Mouse (Mus musculus) midbrain, embryonic 11.5 days (tissue): Measurements from ENCODE around the gene Apom. TPM values are rescaled to one million over a fixed set of nuclear protein-coding genes. Genes with fewer than 3 reads are reported as not detected.

Experiments
- ATAC-seq: fragments of 200-750 bp; cut with Nextera tagmentation; 2 replicates; pipeline ENCODE4 v1.8.0; 2017; ENCODE audit warnings: moderate TSS enrichment, moderate library complexity; ENCODE audit not compliant: low FRiP score
- DNase-seq: peaks from one replicate; pipeline ENCODE4 v3.0.0; 2015; ENCODE audit warnings: low spot score; ENCODE audit errors: missing footprints
- H3K27ac ChIP-seq: fragments of 300-500 bp; sonication (generic); 2 replicates; pipeline ENCODE4 v1.5.1; 2014; ENCODE audit warnings: low read depth, low read length
- H3K27me3 ChIP-seq: fragments of 300-500 bp; sonication (generic); 2 replicates; pipeline ENCODE4 v1.6.1; 2014; ENCODE audit warnings: mild to moderate bottlenecking, low read length, moderate library complexity, mixed read lengths; ENCODE audit not compliant: control insufficient read depth, insufficient read depth
- H3K36me3 ChIP-seq: fragments of 300-500 bp; sonication (generic); 2 replicates; pipeline ENCODE4 v1.6.1; 2014; ENCODE audit warnings: mild to moderate bottlenecking, low read length, moderate library complexity, mixed read lengths; ENCODE audit not compliant: control insufficient read depth, insufficient read depth
- H3K4me1 ChIP-seq: fragments of 300-500 bp; sonication (generic); 2 replicates; pipeline ENCODE4 v1.6.1; 2014; ENCODE audit warnings: low read length; ENCODE audit not compliant: control insufficient read depth, insufficient read depth
- H3K4me2 ChIP-seq: fragments of 300-500 bp; sonication (generic); 2 replicates; pipeline ENCODE4 v1.6.1; 2014; ENCODE audit warnings: mild to moderate bottlenecking, moderate library complexity
- H3K4me3 ChIP-seq: fragments of 300-500 bp; sonication (generic); 2 replicates; pipeline ENCODE4 v1.5.1; 2014; ENCODE audit warnings: low read depth, low read length
- H3K9ac ChIP-seq: fragments of 300-500 bp; sonication (generic); 2 replicates; pipeline ENCODE4 v1.6.1; 2014; ENCODE audit warnings: low read length
- H3K9me3 ChIP-seq: fragments of 300-500 bp; sonication (generic); 2 replicates; pipeline ENCODE4 v1.6.1; 2016; ENCODE audit warnings: low read length; ENCODE audit not compliant: control insufficient read depth
- WGBS: fragments of 180-500 bp; shearing (Covaris S2); extraction: QIAGEN DNeasy Blood & Tissue Kit; methylation state at CpG from one replicate; pipeline ENCODE4 v1.1.7; 2014; 5-methylcytosine and 5-hydroxymethylcytosine counted together
- polyA plus RNA-seq: library from polyadenylated mRNA; unstranded; fragments of >200 nt; fragmentation: Nextera tagmentation; extraction: Ambion mirVana; gene quantifications from 2 replicates; pipeline ENCODE4 v1.2.1, GENCODE M21; 2014

Apom gene
- polyA plus RNA-seq, 1 experiment from 2014 or later = 0.45 TPM

DNA sequence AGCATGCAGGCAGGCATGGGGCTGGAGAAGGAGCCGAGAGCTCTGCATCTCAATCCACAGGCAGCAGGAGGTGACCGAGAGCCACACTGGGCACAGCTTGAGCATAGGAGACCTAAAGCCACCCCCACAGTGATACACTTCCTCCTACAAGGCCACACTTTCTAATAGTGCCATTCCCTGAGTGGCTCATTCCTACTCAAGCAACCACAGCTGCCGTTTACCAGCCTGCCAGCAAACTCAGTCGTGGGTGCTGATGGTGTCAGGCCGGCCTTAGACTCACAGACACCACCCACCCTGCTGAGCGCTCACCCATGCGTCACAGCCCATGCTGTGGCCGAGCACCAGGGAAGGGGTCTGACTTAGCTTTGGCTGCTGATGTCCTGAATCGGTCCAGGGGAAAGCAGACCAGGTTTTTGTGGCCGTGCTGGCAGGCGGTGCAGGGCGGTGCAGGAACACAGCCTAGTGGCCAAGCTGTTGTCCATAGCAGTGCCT is 34.6 kb downstream of the Apom start:
- ATAC-seq (no peak), DNase-seq (peak; percentile 73)
- Histone ChIP-seq H3K36me3 (peaks cover 10% of the 10 kb centered on the region), H3K27ac (no peak overlapping the region), H3K4me1 (no peaks in the 10 kb centered on the region), H3K9me3 (no peaks in the 10 kb centered on the region), H3K4me2 (no peak overlapping the region), H3K4me3 (no peak overlapping the region), H3K27me3 (no peaks in the 10 kb centered on the region), H3K9ac (no peak overlapping the region)
- WGBS = 70% methylated on average over 12 of the region's 12 CpGs

DNA sequence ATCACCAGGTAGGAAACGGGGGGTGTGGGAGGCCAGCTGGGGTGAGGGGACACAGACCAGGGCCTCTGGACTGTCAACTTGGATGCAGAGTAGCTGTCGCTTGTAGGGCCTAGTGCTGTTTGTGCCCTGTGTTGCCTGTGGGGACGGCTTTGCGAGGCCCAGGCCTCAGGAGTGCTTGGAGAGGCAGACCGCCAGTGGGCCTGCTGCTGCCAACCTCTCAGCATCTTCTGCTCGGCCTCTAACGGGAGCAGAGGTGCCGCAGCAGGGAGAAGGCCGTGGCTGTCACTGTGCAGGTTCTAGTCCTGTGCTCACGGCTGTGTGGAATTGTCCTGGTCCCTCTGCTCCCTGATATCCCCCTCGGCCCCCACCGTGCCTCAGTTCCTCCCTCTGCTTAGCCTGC is 35.3 kb downstream of the Apom start:
- 82% methylated on average over 12 of the region's 12 CpGs for WGBS
- H3K4me1 ChIP-seq = no peaks in the 10 kb centered on the region
- peaks cover 10% of the 10 kb centered on the region for H3K36me3 ChIP-seq
- H3K9me3 ChIP-seq = no peaks in the 10 kb centered on the region
- ATAC-seq (no peak), DNase-seq (no peak)
- H3K27ac ChIP-seq = no peak overlapping the region
- no peak overlapping the region for H3K9ac ChIP-seq
- H3K27me3 ChIP-seq = no peaks in the 10 kb centered on the region
- no peak overlapping the region for H3K4me2 ChIP-seq
- no peak overlapping the region for H3K4me3 ChIP-seq

DNA sequence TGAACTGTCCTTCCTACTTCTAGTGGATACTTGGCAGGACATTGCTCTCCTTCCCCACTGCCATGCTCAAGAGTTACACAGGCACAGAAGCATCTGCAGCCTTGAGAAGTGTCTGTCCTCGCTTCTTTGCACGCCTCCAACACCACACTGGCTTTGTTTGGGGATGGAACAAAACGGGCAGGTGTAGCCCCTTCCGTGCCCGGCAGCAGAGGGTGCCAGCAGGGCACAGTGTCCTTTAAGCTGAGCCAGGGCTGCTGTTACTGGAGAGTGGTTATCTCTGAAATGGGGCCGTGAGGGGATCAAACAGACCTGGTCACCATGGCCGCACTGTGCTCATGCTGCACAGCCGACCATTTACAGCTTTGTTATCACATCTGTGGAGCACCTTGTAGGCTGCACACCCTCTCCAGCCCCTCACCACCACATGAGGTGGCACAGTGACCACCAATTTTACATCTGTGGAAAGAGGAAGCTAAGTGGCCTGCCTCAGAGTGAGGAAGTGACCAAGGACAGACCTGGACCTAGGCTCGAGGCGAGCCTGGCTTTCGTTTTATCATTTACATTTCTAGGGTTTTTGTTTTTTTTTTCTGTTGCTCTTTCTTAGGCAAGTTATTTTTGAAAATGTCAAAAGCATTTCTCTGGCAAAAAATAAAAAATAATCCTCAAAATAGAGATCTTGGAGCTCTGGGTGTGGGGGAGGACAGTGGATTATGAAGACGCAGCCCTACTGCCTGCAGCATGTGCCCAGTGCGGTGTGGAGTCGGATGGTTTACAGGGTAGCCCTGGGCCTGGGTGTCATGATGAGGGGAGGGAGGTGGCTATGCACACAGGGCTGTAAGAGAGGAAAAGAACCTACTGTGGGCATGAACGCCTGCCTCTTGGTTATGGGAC is 37.1 kb downstream of the Apom start:
- H3K27me3 ChIP-seq = no peaks in the 10 kb centered on the region
- peaks cover 5% of the 10 kb centered on the region; the same call in 1 of the 2 replicates for H3K36me3 ChIP-seq
- WGBS = 91% methylated on average over 15 of the region's 15 CpGs
- peaks cover 5% of the 10 kb centered on the region for H3K4me1 ChIP-seq
- no peak overlapping the region for H3K4me2 ChIP-seq
- no peak for ATAC-seq
- no peaks in the 10 kb centered on the region for H3K9me3 ChIP-seq
- no peak overlapping the region for H3K9ac ChIP-seq
- no peak overlapping the region for H3K4me3 ChIP-seq
- no peak overlapping the region for H3K27ac ChIP-seq
- DNase-seq = no peak

DNA sequence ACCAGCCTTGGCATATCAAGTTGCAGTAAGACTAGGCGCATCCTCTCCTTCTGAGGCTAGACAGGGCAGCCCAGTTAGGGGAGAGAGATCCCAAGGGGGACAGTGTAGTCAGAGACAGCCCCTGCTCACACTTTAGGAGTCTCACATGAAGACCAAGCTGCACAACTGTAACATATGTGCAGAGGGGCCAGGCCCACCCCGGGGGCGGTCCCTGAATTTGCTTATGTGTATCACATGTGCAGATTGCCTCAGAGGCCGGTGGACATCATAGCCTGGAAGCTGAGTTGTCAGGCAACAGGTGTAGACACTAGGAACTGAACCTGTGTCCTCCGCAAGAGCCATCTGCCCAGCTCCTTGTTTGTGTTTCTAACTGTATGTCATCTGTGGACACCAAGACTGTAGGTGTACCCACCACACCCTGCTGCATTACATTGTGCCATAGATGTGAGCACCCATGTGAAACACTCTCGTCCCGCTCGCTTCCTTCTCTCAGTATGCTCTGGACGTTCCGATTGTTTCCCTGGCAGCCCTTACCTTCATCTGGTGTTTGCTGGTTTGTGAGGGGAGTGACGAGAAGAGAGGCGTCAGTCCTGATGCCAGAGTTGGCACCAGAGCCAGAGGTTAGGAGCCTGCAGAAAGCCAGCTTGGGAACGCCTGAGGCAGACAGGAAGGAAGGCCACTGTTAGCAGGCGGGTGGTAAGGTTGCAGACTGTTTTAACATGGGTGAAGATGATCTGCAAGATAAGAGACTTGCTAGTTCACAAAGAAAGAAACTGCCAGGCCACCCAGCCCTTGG is 39.2 kb downstream of the Apom start:
- H3K9ac ChIP-seq = no peak overlapping the region
- DNase-seq = no peak
- WGBS = 88% methylated on average over 14 of the region's 14 CpGs
- no peaks in the 10 kb centered on the region for H3K9me3 ChIP-seq
- H3K4me3 ChIP-seq = no peak overlapping the region
- ATAC-seq = no peak
- H3K4me2 ChIP-seq = no peak overlapping the region
- peaks cover 5% of the 10 kb centered on the region for H3K4me1 ChIP-seq
- H3K36me3 ChIP-seq = peaks cover 5% of the 10 kb centered on the region; the same call in 1 of the 2 replicates
- H3K27me3 ChIP-seq = no peaks in the 10 kb centered on the region
- H3K27ac ChIP-seq = no peak overlapping the region

DNA sequence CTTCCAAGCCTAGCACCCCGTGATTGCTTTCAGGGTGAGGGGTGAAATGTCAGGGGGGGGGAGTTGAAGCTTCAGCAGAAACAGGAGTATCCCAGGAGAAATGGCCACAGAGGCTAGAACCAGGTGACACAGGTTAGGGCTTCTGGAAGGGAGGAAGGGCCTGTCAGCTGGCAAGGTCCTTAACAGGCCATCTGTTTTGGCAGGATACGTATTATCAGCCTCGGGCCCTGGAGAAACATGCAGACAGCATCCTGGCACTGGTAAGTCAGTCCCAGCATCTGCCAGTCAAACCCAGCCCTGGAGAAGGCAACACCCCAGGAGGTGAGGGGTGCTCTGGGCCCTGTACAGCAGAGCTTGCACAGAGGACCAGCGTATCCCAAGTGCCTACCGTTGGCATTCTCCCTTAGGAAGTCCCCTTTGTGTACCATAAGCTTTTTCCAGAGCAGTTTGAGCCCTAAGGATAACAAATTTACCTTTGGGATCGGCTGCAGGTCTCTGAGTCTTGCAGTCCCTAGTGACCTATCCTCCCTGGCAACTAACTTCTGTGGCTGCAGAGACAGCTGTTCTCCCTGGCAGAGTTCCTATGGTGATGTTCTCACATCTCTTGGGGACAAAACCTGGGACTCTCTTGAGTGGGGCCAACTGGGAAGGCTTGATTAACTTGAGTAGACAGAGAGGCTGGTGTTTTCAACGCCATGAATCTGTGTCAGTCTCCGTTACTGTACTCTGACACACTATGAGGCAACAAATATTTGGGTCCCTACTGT is 41.5 kb downstream of the Apom start:
- Histone ChIP-seq H3K4me2 (peak overlapping the region; percentile 47), H3K4me1 (peaks cover 5% of the 10 kb centered on the region), H3K27ac (no peak overlapping the region), H3K9ac (peak overlapping the region; percentile 92; the same call in 1 of the 2 replicates), H3K36me3 (peaks cover 2% of the 10 kb centered on the region; the same call in 1 of the 2 replicates), H3K9me3 (no peaks in the 10 kb centered on the region), H3K27me3 (no peaks in the 10 kb centered on the region), H3K4me3 (peak overlapping the region; percentile 60)
- WGBS = 82% methylated on average over 8 of the region's 8 CpGs
- no peak for DNase-seq
- no peak for ATAC-seq

DNA sequence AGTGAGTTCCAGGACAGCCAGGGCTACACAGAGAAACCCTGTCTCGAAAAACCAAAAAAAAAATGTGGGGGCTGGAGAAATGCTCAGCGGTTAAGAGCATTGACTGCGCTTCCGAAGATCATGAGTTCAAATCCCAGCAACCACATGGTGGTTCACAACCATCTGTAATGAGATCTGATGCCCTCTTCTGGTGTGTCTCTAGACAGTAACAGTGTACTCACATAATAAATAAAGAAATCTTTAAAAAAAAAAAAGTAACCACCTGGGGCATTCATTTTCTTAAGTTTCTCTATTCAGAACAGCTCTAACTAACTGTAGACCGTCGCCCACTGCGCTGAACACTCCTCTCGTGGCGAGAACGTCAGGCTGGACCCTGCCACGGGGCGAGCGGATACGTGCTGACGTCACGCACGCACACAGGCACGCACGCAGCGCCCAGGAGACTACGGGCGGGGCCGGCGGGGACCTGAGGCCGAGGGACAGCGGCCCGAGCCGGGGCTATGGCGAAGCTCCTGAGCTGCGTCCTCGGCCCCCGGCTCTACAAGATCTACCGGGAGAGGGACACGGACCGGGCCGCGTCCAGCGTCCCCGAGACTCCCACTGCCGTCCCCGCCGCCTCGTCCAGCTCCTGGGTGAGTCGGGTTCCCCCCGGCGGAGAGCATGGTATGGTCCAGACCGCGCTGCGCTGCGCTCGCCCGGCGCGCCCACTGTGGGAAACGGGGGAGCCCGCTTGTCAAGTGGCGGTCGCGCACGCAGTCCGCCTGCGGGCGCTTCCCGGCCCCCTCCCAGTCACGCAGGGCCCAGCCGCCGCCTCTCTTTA is 42.8 kb downstream of the Apom start, which contains the start of gene Abhd16a:
Gene Abhd16a, plus strand, starts transcription at position 439 of the 820 bp plus-strand sequence.
- peak within 1 kb of the TSS; percentile 94 for H3K27ac ChIP-seq
- peak within 1 kb of the TSS; percentile 60 for H3K4me3 ChIP-seq
- H3K4me1 ChIP-seq = peaks cover 5% of the 10 kb centered on the region
- peak within 1 kb of the TSS; percentile 47 for H3K4me2 ChIP-seq
- ATAC-seq (peak; percentile 98), DNase-seq (peak; percentile 99)
- 4% methylated on average over 65 of the region's 67 CpGs for WGBS
- peak within 1 kb of the TSS; percentile 92 for H3K9ac ChIP-seq
- peaks cover 2% of the 10 kb centered on the region; the same call in 1 of the 2 replicates for H3K36me3 ChIP-seq
- no peaks in the 10 kb centered on the region for H3K27me3 ChIP-seq
- H3K9me3 ChIP-seq = no peaks in the 10 kb centered on the region

DNA sequence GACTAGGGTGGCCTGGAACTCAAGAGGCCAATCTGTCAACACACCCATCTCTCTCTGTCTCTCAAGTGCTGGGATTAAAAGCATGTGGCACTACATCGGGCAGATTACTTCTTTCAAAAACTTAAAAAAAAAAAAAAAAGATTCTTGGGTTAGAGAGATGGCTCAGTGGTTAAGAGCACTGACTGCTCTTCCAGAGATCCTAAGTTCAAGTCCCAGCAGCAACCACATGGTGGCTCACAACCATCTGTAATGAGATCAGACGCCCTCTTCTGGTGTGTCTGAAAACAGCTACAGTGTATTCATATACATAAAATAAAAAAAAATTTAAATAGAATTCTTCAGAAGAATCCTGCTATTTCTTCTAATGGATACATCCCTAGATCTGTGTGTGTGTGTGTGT is 43.7 kb downstream of the Apom start:
- no peak overlapping the region for H3K4me3 ChIP-seq
- no peaks in the 10 kb centered on the region for H3K27me3 ChIP-seq
- ATAC-seq (no peak), DNase-seq (no peak)
- H3K9ac ChIP-seq = no peak overlapping the region
- WGBS = 57% methylated on average over 2 of the region's 2 CpGs
- no peaks in the 10 kb centered on the region for H3K36me3 ChIP-seq
- no peak overlapping the region for H3K4me2 ChIP-seq
- no peaks in the 10 kb centered on the region for H3K9me3 ChIP-seq
- H3K27ac ChIP-seq = no peak overlapping the region
- peaks cover 5% of the 10 kb centered on the region for H3K4me1 ChIP-seq
